Mouse (Mus musculus) layer of hippocampus, adult 18-20 months (tissue): Measurements from ENCODE around the gene Ttf1. TPM values are rescaled to one million over a fixed set of nuclear protein-coding genes. Genes with fewer than 3 reads are reported as not detected.

Experiments
- DNase-seq, 2 experiments: peaks; one replicate each; pipeline ENCODE4 v3.0.0; 2022; ENCODE audit warnings: low spot score in 2 of 2
- long read RNA-seq: library from polyadenylated mRNA; stranded (forward); transcript quantifications from one replicate; pipeline ENCODE4 v2.0.0, GENCODE M21; 2021
- total RNA-seq, 2 experiments: library from RNA; stranded (reverse); gene quantifications; 2 replicates each; pipeline ENCODE4 v1.2.3; 2021

Ttf1 gene
- 10 to 100 TPM; 10.8 to 11.0 TPM for total RNA-seq
- long read RNA-seq, full-length matches to known transcripts = 2 of 3 reads
- long read RNA-seq, partial matches to known transcripts = 0 of 3 reads
- long read RNA-seq, other reads (novel, unspliced or antisense) = 1 of 3 reads

GRCm38 (mm10) chr2:29060135-29060597, at the start of gene Ttf1:
TSS of gene Ttf1 (plus strand) at chr2:29060262.
- peak; percentile 85 to 95 for DNase-seq

- no peak for DNase-seq
Measured at GRCm38 (mm10) chr2:29012523-29012922, 47.5 kb upstream of the Ttf1 start.

- DNase-seq = no peak
Measured at GRCm38 (mm10) chr2:29016599-29017587, 43.2 kb upstream of the Ttf1 start.

- DNase-seq = no peak
Measured at GRCm38 (mm10) chr2:29018680-29019079, 41.4 kb upstream of the Ttf1 start.

GRCm38 (mm10) chr2:29021025-29021424, 39.0 kb upstream of the Ttf1 start:
- DNase-seq = no peak

GRCm38 (mm10) chr2:29023001-29023400, 37.1 kb upstream of the Ttf1 start:
- no peak for DNase-seq

GRCm38 (mm10) chr2:29025284-29025683, 34.8 kb upstream of the Ttf1 start:
- peak; percentile 50 to 76 for DNase-seq

- no peak for DNase-seq
Measured at GRCm38 (mm10) chr2:29030048-29030734, 29.9 kb upstream of the Ttf1 start.

- no peak for DNase-seq
Measured at GRCm38 (mm10) chr2:29031951-29032350, 28.1 kb upstream of the Ttf1 start.

GRCm38 (mm10) chr2:29034542-29035475, 25.3 kb upstream of the Ttf1 start:
- DNase-seq = no peak

GRCm38 (mm10) chr2:29035698-29036097, 24.4 kb upstream of the Ttf1 start:
- DNase-seq = no peak

- DNase-seq = no peak
Measured at GRCm38 (mm10) chr2:29039741-29040140, 20.3 kb upstream of the Ttf1 start.

- DNase-seq = no peak
Measured at GRCm38 (mm10) chr2:29040594-29041476, 19.2 kb upstream of the Ttf1 start.

- DNase-seq = no peak
Measured at GRCm38 (mm10) chr2:29041477-29041768, 18.6 kb upstream of the Ttf1 start.

GRCm38 (mm10) chr2:29042124-29042523, 17.9 kb upstream of the Ttf1 start:
- no peak for DNase-seq

- DNase-seq = no peak
Measured at GRCm38 (mm10) chr2:29046151-29046550, 13.9 kb upstream of the Ttf1 start.

- DNase-seq = no peak
Measured at GRCm38 (mm10) chr2:29051932-29052331, 8.1 kb upstream of the Ttf1 start.

GRCm38 (mm10) chr2:29052943-29053454, 7.1 kb upstream of the Ttf1 start:
- peak in 1 of 2 experiments; percentile 71 for DNase-seq

GRCm38 (mm10) chr2:29053802-29054544, 6.1 kb upstream of the Ttf1 start:
- DNase-seq = peak; percentile 30 to 75
